Mouse (Mus musculus) stomach, postnatal 0 days (tissue): Measurements from ENCODE around the gene Gadl1.

Experiments
- CTCF ChIP-seq: IDR thresholded peaks from 2 replicates; pipeline ENCODE4 v1.5.1; 2016; ENCODE audit warnings: antibody characterized with exemption, low read depth, mild to moderate bottlenecking, moderate library complexity
- EP300 ChIP-seq: optimal IDR thresholded peaks from 2 replicates; pipeline ENCODE3; 2016; ENCODE audit warnings: antibody characterized with exemption

- TF ChIP-seq CTCF (no peak), EP300 (no peak)
Observed at GRCm38 (mm10) chr9:115914006-115914405, 4.8 kb downstream of the Gadl1 start.
